Mouse (Mus musculus): ENCODE measurements around the gene Nova1. TPM values are rescaled to one million over a fixed set of nuclear protein-coding genes. Genes with fewer than 3 reads are reported as not detected.

The Nova1 gene
- polyA plus RNA-seq, 1 experiment from 2014 or later, result 51.1 TPM

DNA sequence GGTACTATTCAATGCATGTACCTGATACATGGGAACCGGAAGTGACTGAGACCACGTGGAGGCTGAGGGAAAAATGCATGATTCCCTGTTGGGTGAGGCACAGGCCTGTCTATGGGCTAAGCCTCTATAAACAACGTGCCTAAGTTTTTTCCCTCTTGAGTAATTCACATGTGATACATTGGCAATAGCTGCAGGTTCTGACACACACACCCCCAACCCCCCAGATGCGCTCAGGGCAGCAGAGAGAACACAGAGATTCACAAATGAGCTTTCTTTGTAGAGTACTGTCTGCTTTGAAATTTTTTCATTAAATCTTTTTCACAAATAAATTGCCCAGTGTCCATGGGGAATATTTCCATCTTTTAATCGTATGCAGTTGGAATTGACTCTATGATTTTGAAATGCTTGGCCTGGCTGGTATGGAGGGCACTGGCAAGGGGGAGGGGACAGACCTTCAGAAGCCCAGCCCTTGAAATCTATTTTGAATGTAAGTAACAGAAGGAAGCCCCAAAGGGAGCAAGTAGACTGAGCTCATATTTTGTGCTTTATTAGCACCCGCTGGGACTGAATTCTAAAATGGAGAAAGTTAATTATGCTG lies 173.3 kb downstream of the Nova1 start:
- Histone ChIP-seq H3K36me3 (no peaks in the 10 kb centered on the region), H3K4me3 (no peak overlapping the region), H3K4me2 (replicated peaks) (no peak overlapping the region), H3K9ac (replicated peaks) (no peak overlapping the region), H3K4me1 (peaks cover 10% of the 10 kb centered on the region), H3K9me3 (no peaks in the 10 kb centered on the region), H3K27me3 (no peaks in the 10 kb centered on the region), H3K27ac (replicated peaks) (peak overlapping the region; percentile 78)
- ATAC-seq (ENCODE audit: low FRiP score, low read depth), result peak; percentile 82
- WGBS, result 63% methylated on average over 6 of the region's 6 CpGs

Measured in midbrain, embryonic 12.5 days (tissue).